Comparison of ENCODE assay signal across 12 mouse cellular contexts in genomic region chr5:24107740-24108098, GRCm38 (mm10).
"Had no signal": no experiment of that assay in that cellular context is flagged by ENCODE, and none has a peak within 500 bp of the region (broad histone marks: within the 10 kb centered on the region; RNA-seq: fewer than 3 reads in every experiment).

No protein-coding gene starts in this region.

- H3K27me3 ChIP-seq: limb, embryonic 13.5 days; midbrain, embryonic 13.5 days had no signal

- H3K9ac ChIP-seq: limb, embryonic 13.5 days; liver, embryonic 14.5 days; midbrain, embryonic 13.5 days had no signal

- H3K4me1 ChIP-seq: limb, embryonic 13.5 days had no signal

- ATAC-seq: intestine, postnatal 0 days; midbrain, embryonic 13.5 days had no signal

- H3K27ac ChIP-seq: limb, embryonic 13.5 days; liver, embryonic 14.5 days; midbrain, embryonic 13.5 days had no signal

- H3K9me3 ChIP-seq: limb, embryonic 13.5 days; midbrain, embryonic 13.5 days had no signal

- DNase-seq: kidney, postnatal 25 days; layer of hippocampus, postnatal 36 days; lung, adult 2 months; retina, postnatal 1 day; right cerebral cortex, postnatal 4 days; spleen, adult 18-20 months; thymus, adult 18-20 months; thymus, postnatal 25 days had no signal

- H3K4me2 ChIP-seq: limb, embryonic 13.5 days; midbrain, embryonic 13.5 days had no signal

- H3K4me3 ChIP-seq: limb, embryonic 13.5 days; midbrain, embryonic 13.5 days had no signal
